Mouse (Mus musculus) hindbrain, embryonic 13.5 days (tissue): ENCODE results near the gene Galnt17. TPM values are rescaled to one million over a fixed set of nuclear protein-coding genes. Genes with fewer than 3 reads are reported as not detected.

ENCODE experiments used
- ATAC-seq: fragments of 200-750 bp; cut with Nextera tagmentation; 2 replicates; pipeline ENCODE4 v1.8.0; 2017; ENCODE audit warnings: moderate TSS enrichment; ENCODE audit not compliant: low FRiP score
- H3K27ac ChIP-seq: fragments of 300-500 bp; sonication (generic); 2 replicates; pipeline ENCODE4 v1.5.1; 2015; ENCODE audit warnings: inconsistent platforms, mild to moderate bottlenecking, moderate library complexity
- H3K27me3 ChIP-seq: fragments of 300-500 bp; sonication (generic); 2 replicates; pipeline ENCODE4 v1.6.1; 2015; ENCODE audit warnings: mild to moderate bottlenecking, inconsistent platforms
- H3K36me3 ChIP-seq: fragments of 300-500 bp; sonication (generic); 2 replicates; pipeline ENCODE4 v1.6.1; 2015; ENCODE audit warnings: mild to moderate bottlenecking, inconsistent platforms
- H3K4me1 ChIP-seq: fragments of 300-500 bp; sonication (generic); replicated peaks from 2 replicates; pipeline ENCODE4 v1.6.1; 2015; ENCODE audit warnings: inconsistent platforms
- H3K4me2 ChIP-seq: fragments of 300-500 bp; sonication (generic); 2 replicates; pipeline ENCODE4 v1.6.1; 2015; ENCODE audit warnings: inconsistent platforms, mild to moderate bottlenecking, moderate library complexity
- H3K4me3 ChIP-seq: fragments of 300-500 bp; sonication (generic); 2 replicates; pipeline ENCODE4 v1.5.1; 2015; ENCODE audit warnings: mild to moderate bottlenecking, inconsistent platforms
- H3K9ac ChIP-seq: fragments of 300-500 bp; sonication (generic); 2 replicates; pipeline ENCODE4 v1.6.1; 2015; ENCODE audit warnings: mild to moderate bottlenecking, inconsistent platforms
- H3K9me3 ChIP-seq: fragments of 300-500 bp; sonication (generic); 2 replicates; pipeline ENCODE4 v1.6.1; 2016; ENCODE audit warnings: inconsistent platforms
- WGBS: fragments of 180-500 bp; shearing (Covaris S2); methylation state at CpG from one replicate; pipeline ENCODE4 v1.1.7; 2015; 5-methylcytosine and 5-hydroxymethylcytosine counted together
- polyA plus RNA-seq: library from polyadenylated mRNA; unstranded; fragments of >200 nt; fragmentation: Nextera tagmentation; extraction: Ambion mirVana; gene quantifications from 2 replicates; pipeline ENCODE4 v1.2.1, GENCODE M21; 2015

The Galnt17 gene
- polyA plus RNA-seq, 1 experiment from 2014 or later, result 9.6 TPM

GRCm38 (mm10) chr5:131043130-131043529 lies 265.2 kb downstream of the Galnt17 start:
- Histone ChIP-seq H3K36me3 (no peaks in the 10 kb centered on the region), H3K4me3 (no peak overlapping the region), H3K27ac (no peak overlapping the region), H3K27me3 (no peaks in the 10 kb centered on the region), H3K4me1 (peaks cover 3% of the 10 kb centered on the region; the same call in 1 of the 2 replicates), H3K9ac (no peak overlapping the region), H3K9me3 (no peaks in the 10 kb centered on the region), H3K4me2 (no peak overlapping the region)
- ATAC-seq, result no peak

GRCm38 (mm10) chr5:131040441-131040840 lies 267.9 kb downstream of the Galnt17 start:
- whole genome bisulfite sequencing, result 91% methylated on average over 2 of the region's 2 CpGs
- no peak overlapping the region for H3K4me3 ChIP-seq
- no peaks in the 10 kb centered on the region for H3K36me3 ChIP-seq
- no peaks in the 10 kb centered on the region for H3K27me3 ChIP-seq
- H3K27ac ChIP-seq, result no peak overlapping the region
- H3K4me1 ChIP-seq, result no peaks in the 10 kb centered on the region
- H3K9me3 ChIP-seq, result no peaks in the 10 kb centered on the region
- no peak for ATAC-seq
- no peak overlapping the region for H3K4me2 ChIP-seq
- no peak overlapping the region for H3K9ac ChIP-seq

- no peak for ATAC-seq
- Histone ChIP-seq H3K9me3 (no peaks in the 10 kb centered on the region), H3K4me2 (no peak overlapping the region), H3K27ac (no peak overlapping the region), H3K4me3 (no peak overlapping the region), H3K27me3 (no peaks in the 10 kb centered on the region), H3K4me1 (no peaks in the 10 kb centered on the region), H3K36me3 (no peaks in the 10 kb centered on the region), H3K9ac (no peak overlapping the region)
- WGBS, result 85% methylated on average over 5 of the region's 5 CpGs
Observed at GRCm38 (mm10) chr5:131039611-131040313, 268.5 kb downstream of the Galnt17 start.

DNA sequence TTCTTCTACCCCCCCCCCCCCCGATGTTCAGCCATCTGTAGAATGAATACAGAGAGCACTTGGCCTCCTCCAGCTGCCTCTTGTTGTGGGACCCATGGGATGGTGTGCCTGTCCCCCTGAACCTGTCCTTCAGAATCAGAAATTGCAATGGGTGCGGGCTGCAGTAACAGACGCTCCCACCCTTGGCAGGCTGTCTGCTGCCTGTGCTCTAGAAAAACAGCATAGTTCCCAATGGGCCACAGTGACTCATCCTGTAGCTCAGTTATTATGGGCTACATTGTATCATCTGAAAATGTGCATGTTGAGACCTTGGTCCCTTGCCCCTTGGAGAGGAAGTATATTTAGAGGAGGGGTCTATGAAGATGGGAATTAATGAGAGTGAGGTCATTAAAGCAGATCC lies 283.8 kb downstream of the Galnt17 start:
- 89% methylated on average over 3 of the region's 3 CpGs for WGBS
- Histone ChIP-seq H3K4me3 (no peak overlapping the region), H3K9ac (no peak overlapping the region), H3K4me1 (peaks cover 9% of the 10 kb centered on the region), H3K36me3 (no peaks in the 10 kb centered on the region), H3K9me3 (no peaks in the 10 kb centered on the region), H3K27ac (no peak overlapping the region), H3K4me2 (no peak overlapping the region), H3K27me3 (no peaks in the 10 kb centered on the region)
- no peak for ATAC-seq

- Histone ChIP-seq H3K27ac (peak overlapping the region; percentile 1), H3K4me1 (peaks cover 19% of the 10 kb centered on the region)
Observed at GRCm38 (mm10) chr5:131022396-131022993, 285.8 kb downstream of the Galnt17 start.

DNA sequence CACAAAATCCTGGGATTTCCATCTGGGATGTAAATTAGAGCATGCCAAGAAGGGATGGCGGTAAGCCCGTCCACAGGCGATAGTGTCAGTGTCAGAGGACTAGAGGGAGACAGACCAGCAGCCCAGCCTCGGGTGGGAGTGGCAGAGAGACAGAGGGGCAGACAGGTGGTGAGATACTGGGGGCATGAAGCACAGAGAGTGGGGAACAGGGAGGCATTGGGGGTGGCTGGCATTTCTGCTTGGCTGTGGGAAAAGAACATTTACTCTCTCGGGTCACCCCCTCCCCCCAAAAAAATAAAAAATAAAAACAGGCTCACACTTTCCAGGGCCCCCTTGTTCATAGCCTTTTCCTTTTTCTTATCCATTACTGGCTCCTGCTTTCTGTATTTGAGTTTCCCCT lies 287.4 kb downstream of the Galnt17 start:
- Histone ChIP-seq H3K4me1 (peaks cover 19% of the 10 kb centered on the region), H3K9me3 (no peaks in the 10 kb centered on the region), H3K4me3 (no peak overlapping the region), H3K4me2 (no peak overlapping the region), H3K9ac (no peak overlapping the region), H3K36me3 (no peaks in the 10 kb centered on the region), H3K27me3 (no peaks in the 10 kb centered on the region), H3K27ac (no peak overlapping the region)
- ATAC-seq, result no peak
- WGBS, result 69% methylated on average over 5 of the region's 5 CpGs

More at GRCm38 (mm10) chr5:131022396-131022993, 285.8 kb downstream of the Galnt17 start:
- Histone ChIP-seq H3K4me2 (no peak overlapping the region), H3K9me3 (no peaks in the 10 kb centered on the region), H3K36me3 (no peaks in the 10 kb centered on the region), H3K9ac (no peak overlapping the region), H3K4me3 (no peak overlapping the region), H3K27me3 (no peaks in the 10 kb centered on the region)
- no peak for ATAC-seq
- 63% methylated on average over 18 of the region's 18 CpGs for WGBS

- 21% methylated on average over 9 of the region's 9 CpGs for WGBS
- Histone ChIP-seq H3K27ac (peak overlapping the region; percentile 61), H3K9me3 (no peaks in the 10 kb centered on the region), H3K9ac (no peak overlapping the region; the same call in 1 of the 2 replicates), H3K4me3 (no peak overlapping the region), H3K4me2 (no peak overlapping the region), H3K27me3 (no peaks in the 10 kb centered on the region), H3K36me3 (no peaks in the 10 kb centered on the region), H3K4me1 (peaks cover 19% of the 10 kb centered on the region)
- ATAC-seq, result no peak
Observed at GRCm38 (mm10) chr5:131019346-131019965, 288.8 kb downstream of the Galnt17 start.

DNA sequence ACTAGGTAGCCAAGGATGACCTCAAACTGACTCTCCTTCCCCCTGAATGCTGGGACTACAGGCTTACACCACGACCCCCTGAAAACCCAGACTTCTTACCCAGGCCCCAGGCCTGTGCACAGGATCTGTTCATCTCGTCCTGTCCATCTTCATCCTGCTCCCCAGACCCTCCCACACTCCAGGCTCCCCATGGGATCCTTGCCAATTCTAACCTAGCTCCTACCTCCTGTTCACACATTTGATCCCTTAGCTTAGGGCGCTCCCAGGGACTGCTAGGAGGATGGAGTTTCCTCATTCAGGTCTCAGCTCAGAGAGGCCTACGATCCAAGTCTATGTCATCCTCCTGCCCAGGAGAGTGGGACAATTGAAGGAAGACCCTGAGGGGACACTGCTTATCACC lies 292.2 kb downstream of the Galnt17 start:
- H3K27me3 ChIP-seq, result no peaks in the 10 kb centered on the region
- H3K9ac ChIP-seq, result no peak overlapping the region
- peaks cover 14% of the 10 kb centered on the region for H3K4me1 ChIP-seq
- H3K4me3 ChIP-seq, result no peak overlapping the region
- H3K9me3 ChIP-seq, result no peaks in the 10 kb centered on the region
- no peak overlapping the region for H3K4me2 ChIP-seq
- 0 out of 2 replicates have a peak overlapping the region, but pooled peaks have one; percentile 1 for H3K27ac ChIP-seq
- no peaks in the 10 kb centered on the region for H3K36me3 ChIP-seq
- WGBS, result 89% methylated on average over 4 of the region's 4 CpGs
- ATAC-seq, result no peak

- ATAC-seq, result no peak
- no peaks in the 10 kb centered on the region for H3K36me3 ChIP-seq
- H3K27me3 ChIP-seq, result no peaks in the 10 kb centered on the region
- 0 out of 2 replicates have a peak overlapping the region, but pooled peaks have one; percentile 1 for H3K27ac ChIP-seq
- H3K9ac ChIP-seq, result no peak overlapping the region
- no peaks in the 10 kb centered on the region for H3K9me3 ChIP-seq
- peaks cover 14% of the 10 kb centered on the region for H3K4me1 ChIP-seq
- WGBS, result 74% methylated on average over 9 of the region's 9 CpGs
- no peak overlapping the region for H3K4me2 ChIP-seq
- H3K4me3 ChIP-seq, result no peak overlapping the region
Observed at GRCm38 (mm10) chr5:131015341-131015740, 293.0 kb downstream of the Galnt17 start.

GRCm38 (mm10) chr5:131013816-131014215 lies 294.5 kb downstream of the Galnt17 start:
- Histone ChIP-seq H3K27me3 (no peaks in the 10 kb centered on the region), H3K27ac (no peak overlapping the region), H3K4me3 (no peak overlapping the region), H3K9me3 (no peaks in the 10 kb centered on the region), H3K4me2 (no peak overlapping the region), H3K4me1 (peaks cover 3% of the 10 kb centered on the region), H3K36me3 (no peaks in the 10 kb centered on the region), H3K9ac (no peak overlapping the region)
- no peak for ATAC-seq
- 77% methylated on average over 7 of the region's 7 CpGs for WGBS

GRCm38 (mm10) chr5:131013101-131013500 lies 295.2 kb downstream of the Galnt17 start:
- Histone ChIP-seq H3K4me2 (no peak overlapping the region), H3K27me3 (no peaks in the 10 kb centered on the region), H3K36me3 (no peaks in the 10 kb centered on the region), H3K4me1 (no peaks in the 10 kb centered on the region), H3K27ac (peak overlapping the region; percentile 32; the same call in 1 of the 2 replicates), H3K4me3 (no peak overlapping the region), H3K9me3 (no peaks in the 10 kb centered on the region), H3K9ac (no peak overlapping the region)
- ATAC-seq, result no peak
- 62% methylated on average over 3 of the region's 3 CpGs for WGBS

GRCm38 (mm10) chr5:131009510-131009909 lies 298.8 kb downstream of the Galnt17 start:
- Histone ChIP-seq H3K4me3 (no peak overlapping the region), H3K4me1 (0 out of 2 replicates have a peak, but pooled peaks cover 3% of the 10 kb centered on the region), H3K4me2 (no peak overlapping the region), H3K27ac (no peak overlapping the region), H3K9me3 (no peaks in the 10 kb centered on the region), H3K27me3 (no peaks in the 10 kb centered on the region), H3K9ac (no peak overlapping the region), H3K36me3 (0 out of 2 replicates have a peak, but pooled peaks cover 2% of the 10 kb centered on the region)
- no peak for ATAC-seq
- 64% methylated on average over 6 of the region's 6 CpGs for WGBS
